Mouse (Mus musculus): ENCODE measurements around the gene Tomm34. TPM values are rescaled to one million over a fixed set of nuclear protein-coding genes. Genes with fewer than 3 reads are reported as not detected.

Gene Tomm34
- polyA plus RNA-seq (2014; fragmentation: Illumina TruSeq; extraction: RNeasy Lipid Tissue Mini Kit (QIAGEN cat#74804); ENCODE audit: low read depth, low replicate concordance) = 21.5 TPM

DNA sequence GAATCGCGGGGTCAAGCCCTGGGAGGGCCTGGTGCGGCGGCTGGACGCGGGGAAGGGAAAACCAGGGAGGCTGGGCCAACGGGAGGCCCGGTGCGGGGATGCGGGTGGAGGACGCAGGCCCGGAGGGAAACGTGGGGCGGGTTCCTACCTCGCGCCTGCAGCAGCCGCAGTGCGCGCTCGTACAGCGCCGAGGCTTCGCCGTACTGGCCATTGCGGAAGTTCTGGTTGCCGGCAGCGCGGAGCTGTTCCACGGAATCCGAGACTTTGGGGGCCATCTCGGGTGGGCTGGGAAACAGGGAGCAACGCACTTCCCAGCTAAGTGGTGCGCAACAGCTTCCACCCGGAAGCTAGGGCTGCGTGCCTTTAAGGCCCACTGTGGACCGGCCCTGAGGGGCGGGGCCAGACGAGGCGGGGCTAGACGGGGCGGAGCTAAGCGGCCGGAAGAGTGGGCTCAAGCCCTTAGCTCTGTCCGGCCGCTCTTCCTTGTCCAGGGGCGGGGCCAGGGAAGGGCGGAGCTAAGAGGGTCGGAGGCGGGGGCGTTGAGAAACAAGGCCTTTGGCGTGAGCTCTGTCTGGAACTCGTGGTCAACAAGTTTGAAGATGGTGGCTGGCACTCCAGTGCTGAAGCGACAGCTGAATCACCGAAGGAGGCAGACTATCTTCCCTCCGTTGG is at the start of gene Tomm34:
TSS of gene Tomm34 (minus strand) at position 405 of the 672 bp plus-strand sequence.

DNA sequence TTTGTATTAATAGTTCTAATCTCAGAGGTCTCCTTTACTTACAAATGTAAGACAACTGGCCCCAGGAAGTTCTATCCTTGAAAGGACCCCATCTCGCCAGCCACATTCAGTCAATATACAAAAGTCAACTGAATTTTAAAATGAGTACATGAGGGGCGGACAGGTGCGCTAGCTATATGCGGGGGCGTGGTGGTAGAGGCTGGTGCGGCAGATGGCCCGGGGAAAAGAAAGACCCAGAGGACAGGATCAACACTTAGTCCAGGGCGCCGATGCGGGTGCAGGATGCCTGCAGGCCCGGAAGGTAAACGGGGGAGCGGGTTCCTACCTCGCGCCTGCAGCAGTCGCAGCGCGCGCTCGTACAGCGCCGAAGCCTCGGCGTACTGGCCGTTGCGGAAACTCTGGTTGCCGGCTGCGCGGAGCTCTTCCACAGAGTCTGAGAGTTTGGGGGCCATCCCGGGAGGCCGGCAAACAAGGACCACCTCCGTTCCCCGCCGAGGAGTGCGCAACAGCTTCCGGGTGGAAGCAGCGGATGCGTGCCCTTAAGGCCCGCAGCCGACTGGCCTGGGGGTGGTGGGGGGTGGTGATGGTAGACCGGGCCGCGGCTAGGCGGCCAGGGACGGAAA is 716 bp downstream of the Tomm34 start, which contains the start of gene Stk4:
TSS of gene Stk4 (plus strand) at position 181 of the 623 bp plus-strand sequence.

DNA sequence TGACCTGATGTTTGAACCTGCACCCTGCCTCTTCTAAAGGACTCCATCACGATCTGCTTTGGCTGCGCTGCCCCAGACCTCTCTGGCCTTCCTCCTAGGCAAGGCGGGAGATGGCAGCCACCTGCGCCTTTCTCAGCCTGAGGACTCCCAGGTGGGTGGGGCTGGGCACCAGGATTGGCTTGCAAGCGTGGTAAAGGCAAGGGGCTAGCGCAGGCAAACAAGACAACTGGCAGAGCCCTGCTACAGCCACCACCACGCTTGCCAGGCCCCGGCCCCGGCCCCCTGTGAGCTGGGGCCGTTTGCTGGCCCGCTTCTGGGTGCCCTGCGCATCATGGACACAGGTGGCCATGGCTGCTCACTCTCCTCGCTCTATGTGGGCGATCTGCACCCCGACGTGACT is 45.8 kb downstream of the Tomm34 start, which contains the start of gene Pabpc1l:
TSS of gene Pabpc1l (plus strand) at position 301 of the 400 bp plus-strand sequence.

Other genes starting within 250 kb of the Tomm34 start
- not detected for gene Kcnk15, start 217.5 kb downstream of the Tomm34 start, polyA plus RNA-seq (2014; fragmentation: Illumina TruSeq; extraction: RNeasy Lipid Tissue Mini Kit (QIAGEN cat#74804); ENCODE audit: low read depth, low replicate concordance)
- 0.45 TPM for gene Rims4, start 152.5 kb downstream of the Tomm34 start, polyA plus RNA-seq (2014; fragmentation: Illumina TruSeq; extraction: RNeasy Lipid Tissue Mini Kit (QIAGEN cat#74804); ENCODE audit: low read depth, low replicate concordance)
- gene Ywhab, start 76.2 kb downstream of the Tomm34 start, polyA plus RNA-seq (2014; fragmentation: Illumina TruSeq; extraction: RNeasy Lipid Tissue Mini Kit (QIAGEN cat#74804); ENCODE audit: low read depth, low replicate concordance) = 68.3 TPM
- 0.42 TPM for gene Pabpc1l, start 45.7 kb downstream of the Tomm34 start, polyA plus RNA-seq (2014; fragmentation: Illumina TruSeq; extraction: RNeasy Lipid Tissue Mini Kit (QIAGEN cat#74804); ENCODE audit: low read depth, low replicate concordance)
- gene Stk4, start 847 bp downstream of the Tomm34 start, polyA plus RNA-seq (2014; fragmentation: Illumina TruSeq; extraction: RNeasy Lipid Tissue Mini Kit (QIAGEN cat#74804); ENCODE audit: low read depth, low replicate concordance) = 62.3 TPM
- 0.07 TPM for gene Kcns1, start 99.9 kb upstream of the Tomm34 start, polyA plus RNA-seq (2014; fragmentation: Illumina TruSeq; extraction: RNeasy Lipid Tissue Mini Kit (QIAGEN cat#74804); ENCODE audit: low read depth, low replicate concordance)
- not detected for gene Wfdc5, start 111.6 kb upstream of the Tomm34 start, polyA plus RNA-seq (2014; fragmentation: Illumina TruSeq; extraction: RNeasy Lipid Tissue Mini Kit (QIAGEN cat#74804); ENCODE audit: low read depth, low replicate concordance)
- gene Wfdc12, start 119.4 kb upstream of the Tomm34 start, polyA plus RNA-seq (2014; fragmentation: Illumina TruSeq; extraction: RNeasy Lipid Tissue Mini Kit (QIAGEN cat#74804); ENCODE audit: low read depth, low replicate concordance) = not detected
- gene Wfdc15a, start 129.0 kb upstream of the Tomm34 start, polyA plus RNA-seq (2014; fragmentation: Illumina TruSeq; extraction: RNeasy Lipid Tissue Mini Kit (QIAGEN cat#74804); ENCODE audit: low read depth, low replicate concordance) = 104 TPM
- gene Wfdc15b, start 150.5 kb upstream of the Tomm34 start, polyA plus RNA-seq (2014; fragmentation: Illumina TruSeq; extraction: RNeasy Lipid Tissue Mini Kit (QIAGEN cat#74804); ENCODE audit: low read depth, low replicate concordance) = 0.62 TPM
- not detected for gene Svs2, start 167.3 kb upstream of the Tomm34 start, polyA plus RNA-seq (2014; fragmentation: Illumina TruSeq; extraction: RNeasy Lipid Tissue Mini Kit (QIAGEN cat#74804); ENCODE audit: low read depth, low replicate concordance)
- 0.50 TPM for gene Svs3b, start 185.5 kb upstream of the Tomm34 start, polyA plus RNA-seq (2014; fragmentation: Illumina TruSeq; extraction: RNeasy Lipid Tissue Mini Kit (QIAGEN cat#74804); ENCODE audit: low read depth, low replicate concordance)
- gene Svs4, start 207.3 kb upstream of the Tomm34 start, polyA plus RNA-seq (2014; fragmentation: Illumina TruSeq; extraction: RNeasy Lipid Tissue Mini Kit (QIAGEN cat#74804); ENCODE audit: low read depth, low replicate concordance) = 1.5 TPM
- not detected for gene Svs3a, start 218.1 kb upstream of the Tomm34 start, polyA plus RNA-seq (2014; fragmentation: Illumina TruSeq; extraction: RNeasy Lipid Tissue Mini Kit (QIAGEN cat#74804); ENCODE audit: low read depth, low replicate concordance)
- gene Svs6, start 245.6 kb upstream of the Tomm34 start, polyA plus RNA-seq (2014; fragmentation: Illumina TruSeq; extraction: RNeasy Lipid Tissue Mini Kit (QIAGEN cat#74804); ENCODE audit: low read depth, low replicate concordance) = 3.8 TPM